Mouse (Mus musculus): ENCODE measurements around the gene Laptm4a. TPM values are rescaled to one million over a fixed set of nuclear protein-coding genes. Genes with fewer than 3 reads are reported as not detected.

Gene Laptm4a
- polyA plus RNA-seq, 1 experiment from 2014 or later = 104 TPM

GRCm38 (mm10) chr12:8884426-8885145, 36.9 kb upstream of the Laptm4a start:
- 23% methylated on average over 13 of the region's 13 CpGs for WGBS
- Histone ChIP-seq H3K27ac (ENCODE audit: low read depth, low read length) (no peak overlapping the region), H3K4me2 (replicated peaks; ENCODE audit: low read depth, low read length) (0 out of 2 replicates have a peak overlapping the region, but pooled peaks have one; percentile 6)

DNA sequence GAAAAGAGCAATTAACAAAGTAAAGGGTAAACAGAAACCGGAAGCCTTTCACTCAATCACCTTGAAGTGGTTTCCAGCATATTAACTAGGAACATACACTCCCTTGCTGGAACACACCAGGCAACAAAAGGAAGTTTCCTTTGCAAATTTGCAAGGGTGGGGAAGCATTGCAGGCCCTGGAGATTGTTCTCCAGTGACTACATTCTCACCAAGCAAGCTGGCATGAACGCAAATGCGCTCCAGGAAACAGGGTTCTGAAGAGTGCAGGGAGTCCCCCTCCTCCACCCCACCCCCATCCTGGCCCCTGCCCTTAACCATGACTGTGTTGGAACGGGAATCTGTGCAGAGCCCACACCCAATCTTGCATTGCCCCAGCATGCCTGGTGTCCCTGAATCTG, 36.3 kb upstream of the Laptm4a start:
- 7% methylated on average over 4 of the region's 4 CpGs for WGBS
- Histone ChIP-seq H3K9ac (ENCODE audit: low read depth, low read length) (no peak overlapping the region), H3K4me2 (replicated peaks; ENCODE audit: low read depth, low read length) (0 out of 2 replicates have a peak overlapping the region, but pooled peaks have one; percentile 6), H3K27ac (ENCODE audit: low read depth, low read length) (no peak overlapping the region), H3K4me1 (replicated peaks; ENCODE audit: control insufficient read depth, insufficient read depth, low read length) (no peaks in the 10 kb centered on the region), H3K27me3 (ENCODE audit: control insufficient read depth, insufficient read depth, low read length) (no peaks in the 10 kb centered on the region), H3K9me3 (ENCODE audit: control insufficient read depth, low read length) (no peaks in the 10 kb centered on the region), H3K36me3 (ENCODE audit: control insufficient read depth, insufficient read depth, low read length) (no peaks in the 10 kb centered on the region), H3K4me3 (ENCODE audit: low read depth, low read length) (no peak overlapping the region)
- ATAC-seq (ENCODE audit: low FRiP score) (no peak), DNase-seq (ENCODE audit: low spot score) (no peak)

More at GRCm38 (mm10) chr12:8884426-8885145, 36.9 kb upstream of the Laptm4a start:
- Histone ChIP-seq H3K9ac (ENCODE audit: low read depth, low read length) (no peak overlapping the region), H3K36me3 (ENCODE audit: control insufficient read depth, insufficient read depth, low read length) (no peaks in the 10 kb centered on the region), H3K4me1 (replicated peaks; ENCODE audit: control insufficient read depth, insufficient read depth, low read length) (no peaks in the 10 kb centered on the region), H3K4me3 (ENCODE audit: low read depth, low read length) (no peak overlapping the region), H3K27me3 (ENCODE audit: control insufficient read depth, insufficient read depth, low read length) (no peaks in the 10 kb centered on the region), H3K9me3 (ENCODE audit: control insufficient read depth, low read length) (no peaks in the 10 kb centered on the region)
- DNase-seq (ENCODE audit: low spot score) (peak; percentile 16), ATAC-seq (ENCODE audit: low FRiP score) (no peak; the same call in 1 of the 2 replicates)

GRCm38 (mm10) chr12:8885950-8886349, 35.5 kb upstream of the Laptm4a start:
- H3K27me3 ChIP-seq (ENCODE audit: control insufficient read depth, insufficient read depth, low read length) = no peaks in the 10 kb centered on the region
- no peaks in the 10 kb centered on the region for H3K4me1 ChIP-seq (replicated peaks; ENCODE audit: control insufficient read depth, insufficient read depth, low read length)
- no peak overlapping the region for H3K27ac ChIP-seq (ENCODE audit: low read depth, low read length)
- no peak overlapping the region for H3K4me3 ChIP-seq (ENCODE audit: low read depth, low read length)
- no peak overlapping the region for H3K9ac ChIP-seq (ENCODE audit: low read depth, low read length)
- ATAC-seq (ENCODE audit: low FRiP score) (no peak), DNase-seq (ENCODE audit: low spot score) (no peak)
- H3K4me2 ChIP-seq (replicated peaks; ENCODE audit: low read depth, low read length) = no peak overlapping the region
- no peaks in the 10 kb centered on the region for H3K9me3 ChIP-seq (ENCODE audit: control insufficient read depth, low read length)
- no peaks in the 10 kb centered on the region for H3K36me3 ChIP-seq (ENCODE audit: control insufficient read depth, insufficient read depth, low read length)
- 57% methylated on average over 3 of the region's 3 CpGs for WGBS

- no peak overlapping the region for H3K9ac ChIP-seq (ENCODE audit: low read depth, low read length)
- H3K9me3 ChIP-seq (ENCODE audit: control insufficient read depth, low read length) = no peaks in the 10 kb centered on the region
- no peaks in the 10 kb centered on the region for H3K4me1 ChIP-seq (replicated peaks; ENCODE audit: control insufficient read depth, insufficient read depth, low read length)
- no peak overlapping the region for H3K27ac ChIP-seq (ENCODE audit: low read depth, low read length)
- no peaks in the 10 kb centered on the region for H3K27me3 ChIP-seq (ENCODE audit: control insufficient read depth, insufficient read depth, low read length)
- H3K36me3 ChIP-seq (ENCODE audit: control insufficient read depth, insufficient read depth, low read length) = no peaks in the 10 kb centered on the region
- H3K4me2 ChIP-seq (replicated peaks; ENCODE audit: low read depth, low read length) = no peak overlapping the region
- H3K4me3 ChIP-seq (ENCODE audit: low read depth, low read length) = no peak overlapping the region
- 52% methylated on average over 7 of the region's 7 CpGs for WGBS
- ATAC-seq (ENCODE audit: low FRiP score) (no peak), DNase-seq (ENCODE audit: low spot score) (no peak)
These were observed 33.0 kb upstream of the Laptm4a start for GRCm38 (mm10) chr12:8888445-8888844.

DNA sequence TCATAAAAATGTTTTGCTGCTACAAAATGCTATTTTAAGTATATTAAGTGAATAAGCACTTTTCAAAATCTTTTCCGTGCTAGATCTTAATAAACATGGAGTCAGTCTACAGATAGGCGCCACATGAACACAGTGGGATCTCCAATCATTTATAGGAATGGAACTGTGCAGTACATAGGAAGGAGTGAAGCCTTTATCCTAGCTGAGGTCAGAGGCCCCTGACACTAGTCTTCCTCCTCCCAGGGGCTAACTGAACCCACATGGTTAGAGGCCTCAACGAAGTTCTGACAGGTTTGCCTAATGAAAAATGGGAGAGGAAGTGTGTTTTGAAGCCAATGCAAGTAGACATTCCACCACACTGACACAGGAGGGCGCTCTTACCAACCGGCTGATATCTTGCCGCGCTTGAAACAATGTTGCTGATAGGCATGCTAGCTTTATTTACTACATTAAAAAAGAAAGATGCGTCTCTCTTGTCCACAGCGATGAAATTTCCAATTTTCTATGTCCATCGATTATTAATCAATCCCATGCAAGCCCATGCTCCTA, 32.3 kb upstream of the Laptm4a start:
- H3K9ac ChIP-seq (ENCODE audit: low read depth, low read length) = no peak overlapping the region
- peak; percentile 79 for DNase-seq (ENCODE audit: low spot score)

GRCm38 (mm10) chr12:8892876-8893532, 28.5 kb upstream of the Laptm4a start:
- Histone ChIP-seq H3K9ac (ENCODE audit: low read depth, low read length) (no peak overlapping the region), H3K4me3 (ENCODE audit: low read depth, low read length) (no peak overlapping the region), H3K27me3 (ENCODE audit: control insufficient read depth, insufficient read depth, low read length) (no peaks in the 10 kb centered on the region), H3K36me3 (ENCODE audit: control insufficient read depth, insufficient read depth, low read length) (no peaks in the 10 kb centered on the region), H3K4me2 (replicated peaks; ENCODE audit: low read depth, low read length) (no peak overlapping the region), H3K9me3 (ENCODE audit: control insufficient read depth, low read length) (no peaks in the 10 kb centered on the region), H3K4me1 (replicated peaks; ENCODE audit: control insufficient read depth, insufficient read depth, low read length) (no peaks in the 10 kb centered on the region), H3K27ac (ENCODE audit: low read depth, low read length) (no peak overlapping the region)
- WGBS = 57% methylated on average over 13 of the region's 21 CpGs
- no peak for DNase-seq (ENCODE audit: low spot score)
- no peak for ATAC-seq (ENCODE audit: low FRiP score)

More for the DNA sequence above, 32.3 kb upstream of the Laptm4a start:
- Histone ChIP-seq H3K27me3 (ENCODE audit: control insufficient read depth, insufficient read depth, low read length) (no peaks in the 10 kb centered on the region), H3K36me3 (ENCODE audit: control insufficient read depth, insufficient read depth, low read length) (no peaks in the 10 kb centered on the region), H3K4me2 (replicated peaks; ENCODE audit: low read depth, low read length) (no peak overlapping the region), H3K9me3 (ENCODE audit: control insufficient read depth, low read length) (no peaks in the 10 kb centered on the region), H3K4me3 (ENCODE audit: low read depth, low read length) (no peak overlapping the region), H3K27ac (ENCODE audit: low read depth, low read length) (no peak overlapping the region), H3K4me1 (replicated peaks; ENCODE audit: control insufficient read depth, insufficient read depth, low read length) (no peaks in the 10 kb centered on the region)
- no peak; the same call in 1 of the 2 replicates for ATAC-seq (ENCODE audit: low FRiP score)
- 22% methylated on average over 10 of the region's 10 CpGs for WGBS

GRCm38 (mm10) chr12:8897140-8897539, 24.3 kb upstream of the Laptm4a start:
- ATAC-seq (ENCODE audit: low FRiP score) = no peak
- Histone ChIP-seq H3K9ac (ENCODE audit: low read depth, low read length) (no peak overlapping the region), H3K4me1 (replicated peaks; ENCODE audit: control insufficient read depth, insufficient read depth, low read length) (0 out of 2 replicates have a peak, but pooled peaks cover 2% of the 10 kb centered on the region), H3K27me3 (ENCODE audit: control insufficient read depth, insufficient read depth, low read length) (no peaks in the 10 kb centered on the region), H3K27ac (ENCODE audit: low read depth, low read length) (no peak overlapping the region), H3K4me2 (replicated peaks; ENCODE audit: low read depth, low read length) (no peak overlapping the region), H3K4me3 (ENCODE audit: low read depth, low read length) (no peak overlapping the region), H3K9me3 (ENCODE audit: control insufficient read depth, low read length) (no peaks in the 10 kb centered on the region), H3K36me3 (ENCODE audit: control insufficient read depth, insufficient read depth, low read length) (no peaks in the 10 kb centered on the region)
- DNase-seq (ENCODE audit: low spot score) = no peak
- 62% methylated on average over 7 of the region's 7 CpGs for WGBS

- peak overlapping the region; percentile 33; the same call in 1 of the 2 replicates for H3K27ac ChIP-seq (ENCODE audit: low read depth, low read length)
- 0 out of 2 replicates have a peak, but pooled peaks cover 2% of the 10 kb centered on the region for H3K4me1 ChIP-seq (replicated peaks; ENCODE audit: control insufficient read depth, insufficient read depth, low read length)
- ATAC-seq (ENCODE audit: low FRiP score) = 0 out of 2 replicates have a peak, but pooled peaks have one; percentile 38
These were observed 22.3 kb upstream of the Laptm4a start for GRCm38 (mm10) chr12:8898879-8899785.

More at GRCm38 (mm10) chr12:8898879-8899785, 22.3 kb upstream of the Laptm4a start:
- Histone ChIP-seq H3K4me2 (replicated peaks; ENCODE audit: low read depth, low read length) (no peak overlapping the region), H3K9me3 (ENCODE audit: control insufficient read depth, low read length) (no peaks in the 10 kb centered on the region), H3K27me3 (ENCODE audit: control insufficient read depth, insufficient read depth, low read length) (no peaks in the 10 kb centered on the region), H3K36me3 (ENCODE audit: control insufficient read depth, insufficient read depth, low read length) (no peaks in the 10 kb centered on the region), H3K4me3 (ENCODE audit: low read depth, low read length) (no peak overlapping the region), H3K9ac (ENCODE audit: low read depth, low read length) (no peak overlapping the region)
- peak; percentile 18 for DNase-seq (ENCODE audit: low spot score)
- 56% methylated on average over 19 of the region's 19 CpGs for WGBS
